Mouse (Mus musculus) spleen, adult 2 months (tissue): Measurements from ENCODE around the gene Peg12. TPM values are rescaled to one million over a fixed set of nuclear protein-coding genes. Genes with fewer than 3 reads are reported as not detected.

ENCODE experiments used
- DNase-seq, 2 experiments: peaks; one replicate each; pipeline versions ENCODE4 v3.0.0 to v3.0.0-alpha.2; 2012 to 2021; ENCODE audit warnings: low spot score in 2 of 2, low read depth in 1 of 2
- H3K27ac ChIP-seq: fragments of 200-500 bp; 2 replicates; pipeline ENCODE4 v1.5.1; 2012; ENCODE audit warnings: low read length, inconsistent platforms; ENCODE audit not compliant: insufficient read depth
- H3K27me3 ChIP-seq: fragments of 200-500 bp; 2 replicates; pipeline ENCODE4 v1.6.1; 2012; ENCODE audit warnings: mild to moderate bottlenecking, moderate library complexity, low read length, inconsistent platforms; ENCODE audit not compliant: control insufficient read depth, insufficient read depth
- H3K36me3 ChIP-seq: fragments of 200-500 bp; 2 replicates; pipeline ENCODE4 v1.6.1; 2012; ENCODE audit warnings: mild to moderate bottlenecking, low read length, inconsistent platforms; ENCODE audit not compliant: control insufficient read depth, insufficient read depth
- H3K4me1 ChIP-seq: fragments of 200-500 bp; 2 replicates; pipeline ENCODE4 v1.6.1; 2011; ENCODE audit warnings: inconsistent platforms; ENCODE audit not compliant: control insufficient read depth, insufficient read depth, insufficient read length
- H3K4me3 ChIP-seq: fragments of 200-500 bp; 2 replicates; pipeline ENCODE4 v1.5.1; 2011; ENCODE audit warnings: mild to moderate bottlenecking, inconsistent platforms; ENCODE audit not compliant: insufficient read depth, insufficient read length; ENCODE audit errors: extremely low read depth
- CTCF ChIP-seq: fragments of 200-500 bp; IDR thresholded peaks from 2 replicates; pipeline ENCODE4 v1.5.1; 2011; ENCODE audit warnings: mild to moderate bottlenecking, inconsistent platforms; ENCODE audit not compliant: insufficient read depth, insufficient read length, insufficient replicate concordance; ENCODE audit errors: extremely low read depth
- POLR2A ChIP-seq: fragments of 200-500 bp; IDR thresholded peaks from 2 replicates; pipeline ENCODE4 v1.6.1; 2011; ENCODE audit warnings: low read depth, low read length, inconsistent platforms
- WGBS: fragments of 180-500 bp; shearing (Covaris S2); methylation state at CpG from one replicate; pipeline ENCODE4 v1.1.7; 2018; 5-methylcytosine and 5-hydroxymethylcytosine counted together
- polyA plus RNA-seq: library from polyadenylated mRNA; depleted of rRNA; stranded (reverse); fragments of >200 nt; gene quantifications from 2 replicates; pipeline ENCODE4 v1.2.3, GENCODE M21; 2012

Peg12 gene
- polyA plus RNA-seq, 1 experiment = 0.61 TPM

GRCm38 (mm10) chr7:62436394-62436793 is 27.9 kb downstream of the Peg12 start:
- H3K36me3 ChIP-seq = no peaks in the 10 kb centered on the region
- no peaks in the 10 kb centered on the region for H3K4me1 ChIP-seq
- no peak for TF ChIP-seq CTCF
- no peak for TF ChIP-seq POLR2A
- no peak overlapping the region for H3K4me3 ChIP-seq
- 63% methylated on average over 2 of the region's 2 CpGs for WGBS
- no peak for DNase-seq
- H3K27ac ChIP-seq = no peak overlapping the region
- H3K27me3 ChIP-seq = no peaks in the 10 kb centered on the region

DNA sequence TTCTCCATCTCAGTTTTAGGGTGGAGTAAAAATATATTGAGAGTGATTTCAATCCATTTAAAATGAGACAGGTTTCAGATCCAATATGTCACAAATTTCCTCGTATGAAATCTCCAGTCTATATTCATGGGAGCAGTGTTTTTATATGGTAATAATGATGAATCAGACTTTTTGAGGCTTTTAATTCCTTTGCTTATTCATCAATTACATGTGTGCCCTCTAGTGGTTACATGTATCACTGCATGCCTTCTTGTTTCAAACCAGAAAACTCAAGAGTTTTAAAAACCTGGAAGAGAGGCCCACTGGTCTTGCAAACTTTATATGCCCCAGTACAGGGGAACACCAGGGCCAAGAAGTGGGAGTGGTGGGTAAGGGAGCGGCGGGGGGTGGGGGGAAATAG is 31.1 kb downstream of the Peg12 start:
- Histone ChIP-seq H3K4me1 (no peaks in the 10 kb centered on the region), H3K27me3 (no peaks in the 10 kb centered on the region), H3K4me3 (no peak overlapping the region), H3K36me3 (no peaks in the 10 kb centered on the region), H3K27ac (no peak overlapping the region)
- 26% methylated on average over 3 of the region's 3 CpGs for WGBS
- no peak for DNase-seq
- TF ChIP-seq POLR2A = no peak
- TF ChIP-seq CTCF = no peak

GRCm38 (mm10) chr7:62428337-62428736 is 36.0 kb downstream of the Peg12 start:
- WGBS = 24% methylated on average over 8 of the region's 8 CpGs
- DNase-seq = no peak
- TF ChIP-seq POLR2A = no peak
- TF ChIP-seq CTCF = no peak
- H3K36me3 ChIP-seq = no peaks in the 10 kb centered on the region
- no peaks in the 10 kb centered on the region for H3K4me1 ChIP-seq
- H3K27me3 ChIP-seq = no peaks in the 10 kb centered on the region
- H3K27ac ChIP-seq = no peak overlapping the region
- no peak overlapping the region for H3K4me3 ChIP-seq

DNA sequence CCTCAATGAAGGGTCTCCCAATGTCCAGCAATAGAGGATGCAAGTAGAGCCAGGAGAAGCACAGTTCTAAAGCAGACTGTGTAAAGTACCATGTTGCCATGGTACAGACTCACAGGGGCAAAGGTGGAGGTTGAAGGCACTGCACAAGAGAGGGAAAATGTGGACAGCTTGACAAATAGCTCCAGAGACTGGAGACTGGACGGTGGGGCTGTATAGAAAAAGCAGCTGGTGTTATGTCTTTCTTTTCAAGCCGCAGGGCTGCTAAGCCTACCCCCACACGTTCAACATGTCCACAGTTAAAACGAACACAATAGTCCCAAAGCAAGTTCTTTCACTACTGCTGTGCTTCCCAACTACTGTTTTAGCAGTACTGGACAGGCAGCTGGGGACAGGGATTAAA is 41.1 kb downstream of the Peg12 start:
- no peak overlapping the region for H3K27ac ChIP-seq
- TF ChIP-seq POLR2A (no peak), CTCF (no peak)
- H3K4me3 ChIP-seq = no peak overlapping the region
- DNase-seq = no peak
- H3K36me3 ChIP-seq = no peaks in the 10 kb centered on the region
- H3K4me1 ChIP-seq = no peaks in the 10 kb centered on the region
- H3K27me3 ChIP-seq = no peaks in the 10 kb centered on the region
- 50% methylated on average over 4 of the region's 4 CpGs for WGBS

GRCm38 (mm10) chr7:62420566-62420965 is 43.7 kb downstream of the Peg12 start:
- 67% methylated on average over 6 of the region's 6 CpGs for WGBS
- Histone ChIP-seq H3K27me3 (no peaks in the 10 kb centered on the region), H3K4me3 (no peak overlapping the region), H3K27ac (no peak overlapping the region), H3K4me1 (no peaks in the 10 kb centered on the region), H3K36me3 (no peaks in the 10 kb centered on the region)
- no peak for TF ChIP-seq CTCF
- no peak for TF ChIP-seq POLR2A
- DNase-seq = no peak

DNA sequence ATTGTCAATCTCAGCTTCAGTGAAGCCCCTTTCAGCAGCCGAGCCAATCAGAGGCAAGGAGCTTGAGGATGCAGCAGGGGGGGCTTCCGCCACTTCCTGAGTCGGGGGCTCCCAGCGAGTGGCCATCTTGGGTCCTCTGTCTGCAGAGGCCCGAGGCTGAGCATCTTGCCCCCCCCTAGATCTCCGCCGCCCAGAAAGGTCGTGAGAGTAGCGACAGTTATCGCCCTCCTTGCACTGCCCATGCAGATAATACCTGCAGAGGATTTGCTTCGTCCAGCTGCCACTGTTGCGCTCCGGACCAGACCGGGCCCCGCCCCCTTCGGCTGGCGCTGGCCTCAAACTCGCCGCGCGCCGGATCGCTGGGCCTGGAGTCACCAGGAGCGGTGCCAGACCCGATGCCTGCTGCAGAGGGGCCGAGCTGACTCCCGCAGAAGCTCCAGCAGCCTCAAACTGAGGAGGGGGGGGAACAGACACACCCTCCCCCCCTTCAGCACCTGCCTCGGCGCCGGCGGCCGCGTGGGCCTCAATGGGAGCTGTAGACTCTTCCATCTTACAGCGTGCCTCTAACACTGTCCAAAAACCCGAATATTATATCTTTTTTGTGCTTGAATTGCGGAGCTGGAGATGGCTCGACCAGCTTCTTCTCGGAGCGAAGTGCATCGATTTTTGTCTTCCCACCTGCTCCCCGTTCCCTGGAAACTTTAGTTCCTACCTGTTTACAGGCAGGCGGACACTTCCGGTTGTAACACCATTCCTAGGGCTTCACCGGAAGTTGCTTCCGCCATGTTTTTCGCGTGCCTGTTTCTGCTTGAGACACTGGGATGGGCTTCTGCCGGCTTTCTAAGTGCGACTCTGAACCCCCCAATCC is 44.6 kb downstream of the Peg12 start, which contains the start of gene Mkrn3:
Gene Mkrn3, minus strand, starts transcription at position 647 of the 868 bp plus-strand sequence.
- no peaks in the 10 kb centered on the region for H3K27me3 ChIP-seq
- no peaks in the 10 kb centered on the region for H3K36me3 ChIP-seq
- H3K4me3 ChIP-seq = peak within 1 kb of the TSS; percentile 38; the same call in 1 of the 2 replicates
- no peak for TF ChIP-seq CTCF
- no peak for TF ChIP-seq POLR2A
- DNase-seq = no peak
- no peaks in the 10 kb centered on the region for H3K4me1 ChIP-seq
- H3K27ac ChIP-seq = no peak within 1 kb of the TSS
- WGBS = 28% methylated on average over 49 of the region's 49 CpGs

- Histone ChIP-seq H3K4me3 (no peak overlapping the region; the same call in 1 of the 2 replicates), H3K27me3 (no peaks in the 10 kb centered on the region), H3K27ac (no peak overlapping the region), H3K4me1 (no peaks in the 10 kb centered on the region), H3K36me3 (no peaks in the 10 kb centered on the region)
- TF ChIP-seq POLR2A (no peak), CTCF (no peak)
- 72% methylated on average over 17 of the region's 17 CpGs for WGBS
- DNase-seq = no peak
Measured at GRCm38 (mm10) chr7:62419105-62419492, 45.2 kb downstream of the Peg12 start.
